ENCODE assay signal across 9 mouse cellular contexts in genomic region chr10:78298651-78299644, GRCm38 (mm10). TPM values are rescaled to one million over a fixed set of nuclear protein-coding genes. Genes with fewer than 3 reads are reported as not detected.
DNase-seq lines count a peak whose midpoint lies in the region; ATAC-seq and TF ChIP-seq lines count a peak whose summit lies in the region.
"Had no signal": no experiment of that assay in that cellular context is flagged by ENCODE, and none has a peak within 500 bp of the region (broad histone marks: within the 10 kb centered on the region; RNA-seq: fewer than 3 reads in every experiment).

No protein-coding gene starts in this region.

- H3K27ac ChIP-seq in heart, embryonic 12.5 days (ENCODE audit: poor library complexity, severe bottlenecking) = peak overlapping the region; percentile 84
- peak overlapping the region; percentile 98 for H3K27ac ChIP-seq in lung, postnatal 0 days (ENCODE audit: low read length)
- peak overlapping the region; percentile 87 for H3K27ac ChIP-seq in limb, embryonic 15.5 days

- no peak for TF ChIP-seq CTCF in lung, postnatal 0 days (IDR thresholded peaks at IDR 0.05)

- no peak for TF ChIP-seq EP300 in lung, postnatal 0 days (IDR thresholded peaks at IDR 0.05)

- 84% methylated on average over 8 of the region's 8 CpGs for WGBS in heart, embryonic 12.5 days
- 84% methylated on average over 8 of the region's 8 CpGs for WGBS in lung, postnatal 0 days
- WGBS in limb, embryonic 15.5 days = 80% methylated on average over 8 of the region's 8 CpGs

- H3K4me2 ChIP-seq in heart, embryonic 12.5 days = no peak overlapping the region
- H3K4me2 ChIP-seq in lung, postnatal 0 days (replicated peaks; ENCODE audit: low read depth, low read length) = no peak overlapping the region
- H3K4me2 ChIP-seq in limb, embryonic 15.5 days = no peak overlapping the region

- DNase-seq in heart, adult 18-20 months = no peak
- no peak for DNase-seq in lung, postnatal 0 days (ENCODE audit: low spot score)
- no peak for DNase-seq in lung, adult 18-20 months
- peak; percentile 67 for DNase-seq in thymus, postnatal 14 days
- DNase-seq in urinary bladder, postnatal 10 days (ENCODE audit: low spot score) = no peak
- DNase-seq in layer of hippocampus, adult 8-10 months (ENCODE audit: low spot score in 2 of 2) = no peak

- no peak overlapping the region for H3K9ac ChIP-seq in heart, embryonic 12.5 days
- no peak overlapping the region for H3K9ac ChIP-seq in lung, postnatal 0 days (replicated peaks; ENCODE audit: low read depth)
- no peak overlapping the region for H3K9ac ChIP-seq in limb, embryonic 15.5 days

- no peak for ATAC-seq in heart, embryonic 12.5 days (ENCODE audit: insufficient number of reproducible peaks, low FRiP score)
- no peak for ATAC-seq in lung, postnatal 0 days
- no peak for ATAC-seq in limb, embryonic 15.5 days (ENCODE audit: insufficient number of reproducible peaks, low FRiP score, low TSS enrichment, low read depth)

- no peaks in the 10 kb centered on the region for H3K27me3 ChIP-seq in heart, embryonic 12.5 days (replicated peaks)
- H3K27me3 ChIP-seq in lung, postnatal 0 days (replicated peaks; ENCODE audit: insufficient read depth, low read length) = no peaks in the 10 kb centered on the region
- H3K27me3 ChIP-seq in limb, embryonic 15.5 days = no peaks in the 10 kb centered on the region

- no peak overlapping the region for H3K4me3 ChIP-seq in heart, embryonic 12.5 days
- no peak overlapping the region for H3K4me3 ChIP-seq in lung, postnatal 0 days (ENCODE audit: low read depth, low read length)
- H3K4me3 ChIP-seq in limb, embryonic 15.5 days = no peak overlapping the region

- H3K4me1 ChIP-seq in heart, embryonic 12.5 days (replicated peaks) = peaks cover 33% of the 10 kb centered on the region
- peaks cover 20% of the 10 kb centered on the region; the same call in 1 of the 2 replicates for H3K4me1 ChIP-seq in lung, postnatal 0 days (ENCODE audit: insufficient read depth, low read depth, low read length)
- peaks cover 38% of the 10 kb centered on the region for H3K4me1 ChIP-seq in limb, embryonic 15.5 days

- H3K36me3 ChIP-seq in heart, embryonic 12.5 days = no peaks in the 10 kb centered on the region; the same call in 1 of the 2 replicates
- H3K36me3 ChIP-seq in lung, postnatal 0 days (ENCODE audit: insufficient read depth, low read length) = no peaks in the 10 kb centered on the region
- peaks cover 12% of the 10 kb centered on the region; the same call in 1 of the 2 replicates for H3K36me3 ChIP-seq in limb, embryonic 15.5 days

- no peaks in the 10 kb centered on the region for H3K9me3 ChIP-seq in heart, embryonic 12.5 days (replicated peaks)
- H3K9me3 ChIP-seq in lung, postnatal 0 days (ENCODE audit: low read length) = no peaks in the 10 kb centered on the region
- no peaks in the 10 kb centered on the region for H3K9me3 ChIP-seq in limb, embryonic 15.5 days

RNA-seq across cellular contexts. Expression of gene Agpat3, which starts 53.3 kb away (rescaled TPM):
- 46.1 and 48.7 TPM in 2 replicates for polyA plus RNA-seq in heart, embryonic 12.5 days (2016; fragmentation: Nextera tagmentation; extraction: Ambion mirVana)
- total RNA-seq in heart, adult 18-20 months (2021) = 100 to 1,000 TPM; 214 to 237 TPM
- 119 and 129 TPM in 2 replicates for polyA plus RNA-seq in lung, postnatal 0 days (2015; fragmentation: Nextera tagmentation; extraction: Ambion mirVana)
- 111 and 127 TPM in 2 replicates for polyA plus RNA-seq in limb, embryonic 15.5 days (2015; fragmentation: Nextera tagmentation; extraction: Ambion mirVana)
- total RNA-seq in layer of hippocampus, adult 8-10 months (2022) = 100 to 1,000 TPM; 201 to 224 (median 209) TPM
- total RNA-seq: MEL had no signal

RNA-seq across cellular contexts. Expression of gene Trappc10, which starts 54.5 kb away (rescaled TPM):
- polyA plus RNA-seq in heart, embryonic 12.5 days (2016; fragmentation: Nextera tagmentation; extraction: Ambion mirVana) = 14.5 and 16.1 TPM in 2 replicates
- 10 to 100 TPM; 51.1 to 54.8 TPM for total RNA-seq in heart, adult 18-20 months (2021)
- 19.2 and 19.9 TPM in 2 replicates for polyA plus RNA-seq in lung, postnatal 0 days (2015; fragmentation: Nextera tagmentation; extraction: Ambion mirVana)
- 13.3 and 15.6 TPM in 2 replicates for polyA plus RNA-seq in limb, embryonic 15.5 days (2015; fragmentation: Nextera tagmentation; extraction: Ambion mirVana)
- 10 to 100 TPM; 74.1 to 95.5 (median 86.6) TPM for total RNA-seq in layer of hippocampus, adult 8-10 months (2022)
